Mouse (Mus musculus): Measurements from ENCODE around the gene Farp2.

The Farp2 gene

GRCm38 (mm10) chr1:93563649-93564048 is 51.8 kb downstream of the Farp2 start:
- no peak for DNase-seq

GRCm38 (mm10) chr1:93564781-93565180 is 52.9 kb downstream of the Farp2 start:
- DNase-seq: no peak

- no peak for DNase-seq
Observed at GRCm38 (mm10) chr1:93567013-93567412, 55.1 kb downstream of the Farp2 start.

- no peak for DNase-seq
Observed at GRCm38 (mm10) chr1:93567717-93568497, 56.0 kb downstream of the Farp2 start.

- no peak for DNase-seq
Observed at GRCm38 (mm10) chr1:93577066-93577465, 65.2 kb downstream of the Farp2 start.

- no peak for DNase-seq
Observed at GRCm38 (mm10) chr1:93577861-93578260, 66.0 kb downstream of the Farp2 start.

- DNase-seq: no peak
Observed at GRCm38 (mm10) chr1:93581545-93581944, 69.7 kb downstream of the Farp2 start.

- DNase-seq: peak in 1 of 2 experiments; percentile 56
Observed at GRCm38 (mm10) chr1:93588346-93588745, 76.5 kb downstream of the Farp2 start.

GRCm38 (mm10) chr1:93593960-93594359 is 82.1 kb downstream of the Farp2 start:
- DNase-seq: no peak

GRCm38 (mm10) chr1:93595916-93596315 is 84.0 kb downstream of the Farp2 start:
- DNase-seq: no peak

GRCm38 (mm10) chr1:93602911-93603310 is 91.0 kb downstream of the Farp2 start:
- no peak for DNase-seq

- DNase-seq: no peak
Observed at GRCm38 (mm10) chr1:93603921-93604320, 92.0 kb downstream of the Farp2 start.

GRCm38 (mm10) chr1:93607090-93608083 is 95.5 kb downstream of the Farp2 start:
- DNase-seq: no peak

- DNase-seq: no peak
Observed at GRCm38 (mm10) chr1:93608696-93609245, 96.9 kb downstream of the Farp2 start.

GRCm38 (mm10) chr1:93609762-93610161 is 97.9 kb downstream of the Farp2 start:
- DNase-seq: no peak

GRCm38 (mm10) chr1:93618059-93618748 is 106.3 kb downstream of the Farp2 start:
- DNase-seq: peak; percentile 23 to 48

- DNase-seq: no peak
Observed at GRCm38 (mm10) chr1:93618948-93619347, 107.1 kb downstream of the Farp2 start.

GRCm38 (mm10) chr1:93624502-93624901 is 112.6 kb downstream of the Farp2 start:
- DNase-seq: no peak

- DNase-seq: no peak
Observed at GRCm38 (mm10) chr1:93630796-93631195, 118.9 kb downstream of the Farp2 start.

GRCm38 (mm10) chr1:93632723-93633122 is 120.8 kb downstream of the Farp2 start:
- DNase-seq: no peak

- peak; percentile 59 to 86 for DNase-seq
Observed at GRCm38 (mm10) chr1:93634481-93634891, 122.6 kb downstream of the Farp2 start.

GRCm38 (mm10) chr1:93635091-93635579 is 123.3 kb downstream of the Farp2 start:
- peak; percentile 49 to 87 for DNase-seq
